29 mouse cellular contexts compared by ENCODE assay signal in genomic region chr16:24223901-24224300, GRCm38 (mm10).
"Had no signal": no experiment of that assay in that cellular context is flagged by ENCODE, and none has a peak within 500 bp of the region (broad histone marks: within the 10 kb centered on the region; RNA-seq: fewer than 3 reads in every experiment).

No protein-coding gene starts in this region.

- DNase-seq: left cerebral cortex, postnatal 4 days; liver, embryonic 13.5 days; lung, adult 18-20 months; lung, adult 2 months; lung, embryonic 14.5 days; lung, postnatal 10 days; lung, postnatal 14 days; lung, postnatal 36 days; lung, postnatal 4 days; midbrain, embryonic 14.5 days had no signal

- H3K27ac ChIP-seq: left cerebral cortex, adult 2 months; limb, embryonic 10.5 days; limb, embryonic 12.5 days; limb, embryonic 13.5 days; limb, embryonic 15.5 days; liver, embryonic 13.5 days; liver, embryonic 14.5 days; liver, embryonic 15.5 days; lung, embryonic 15.5 days; macrophage; midbrain, embryonic 10.5 days; midbrain, embryonic 12.5 days; midbrain, embryonic 13.5 days; midbrain, embryonic 15.5 days; neural tube, embryonic 12.5 days; neural tube, embryonic 13.5 days had no signal

- H3K4me3 ChIP-seq: left cerebral cortex, adult 2 months; limb, embryonic 10.5 days; limb, embryonic 12.5 days; limb, embryonic 13.5 days; limb, embryonic 15.5 days; liver, embryonic 13.5 days; liver, embryonic 15.5 days; lung, embryonic 15.5 days; megakaryocyte, embryonic 14.5 days; midbrain, embryonic 10.5 days; midbrain, embryonic 12.5 days; midbrain, embryonic 13.5 days; midbrain, embryonic 15.5 days; myocyte; neural tube, embryonic 12.5 days; neural tube, embryonic 13.5 days had no signal

- H3K36me3 ChIP-seq: limb, embryonic 10.5 days; limb, embryonic 12.5 days; limb, embryonic 13.5 days; limb, embryonic 15.5 days; liver, embryonic 13.5 days; liver, embryonic 15.5 days; lung, embryonic 15.5 days; midbrain, embryonic 10.5 days; midbrain, embryonic 12.5 days; midbrain, embryonic 13.5 days; midbrain, embryonic 15.5 days; neural tube, embryonic 12.5 days; neural tube, embryonic 13.5 days had no signal

- H3K4me1 ChIP-seq: lung, embryonic 15.5 days; midbrain, embryonic 10.5 days; midbrain, embryonic 12.5 days; midbrain, embryonic 13.5 days; midbrain, embryonic 15.5 days; neural tube, embryonic 12.5 days; neural tube, embryonic 13.5 days had no signal

- H3K9me3 ChIP-seq: limb, embryonic 10.5 days; limb, embryonic 12.5 days; limb, embryonic 13.5 days; limb, embryonic 15.5 days; liver, embryonic 13.5 days; liver, embryonic 15.5 days; lung, embryonic 15.5 days; megakaryocyte, embryonic 14.5 days; midbrain, embryonic 10.5 days; midbrain, embryonic 12.5 days; midbrain, embryonic 13.5 days; midbrain, embryonic 15.5 days; neural tube, embryonic 12.5 days; neural tube, embryonic 13.5 days had no signal

- H3K4me2 ChIP-seq: limb, embryonic 12.5 days; limb, embryonic 13.5 days; limb, embryonic 15.5 days; liver, embryonic 11.5 days; liver, embryonic 13.5 days; liver, embryonic 15.5 days; lung, embryonic 14.5 days; lung, embryonic 15.5 days; midbrain, embryonic 12.5 days; midbrain, embryonic 13.5 days; midbrain, embryonic 15.5 days; neural tube, embryonic 12.5 days; neural tube, embryonic 13.5 days had no signal

- H3K27me3 ChIP-seq: limb, embryonic 12.5 days; limb, embryonic 13.5 days; limb, embryonic 15.5 days; liver, embryonic 13.5 days; liver, embryonic 15.5 days; lung, embryonic 15.5 days; midbrain, embryonic 12.5 days; midbrain, embryonic 13.5 days; midbrain, embryonic 15.5 days; neural tube, embryonic 12.5 days had no signal

- ATAC-seq: lung, postnatal 0 days; midbrain, embryonic 13.5 days; midbrain, embryonic 15.5 days had no signal

- H3K9ac ChIP-seq: limb, embryonic 12.5 days; limb, embryonic 13.5 days; limb, embryonic 15.5 days; liver, embryonic 13.5 days; liver, embryonic 14.5 days; liver, embryonic 15.5 days; lung, embryonic 14.5 days; lung, embryonic 15.5 days; midbrain, embryonic 12.5 days; midbrain, embryonic 13.5 days; midbrain, embryonic 15.5 days; neural tube, embryonic 12.5 days; neural tube, embryonic 13.5 days had no signal
